Mouse (Mus musculus) left cerebral cortex, adult 11 months (tissue): ENCODE measurements at regions not wholly inside any gene's neighbourhood (a gene's known extent, or its start where the extent isn't known, plus 50 kb on each side); places are given as distances from the start of the nearest gene placed in this dataset.

Experiments used
- DNase-seq: peaks from one replicate; pipeline ENCODE4 v3.0.0; 2022; ENCODE audit warnings: low spot score

- DNase-seq: no peak
Observed at GRCm38 (mm10) chr3:65891594-65891993, 66.5 kb downstream of the Ccnl1 start.

GRCm38 (mm10) chr3:65891139-65891538, 66.9 kb downstream of the Ccnl1 start:
- DNase-seq: no peak

DNA sequence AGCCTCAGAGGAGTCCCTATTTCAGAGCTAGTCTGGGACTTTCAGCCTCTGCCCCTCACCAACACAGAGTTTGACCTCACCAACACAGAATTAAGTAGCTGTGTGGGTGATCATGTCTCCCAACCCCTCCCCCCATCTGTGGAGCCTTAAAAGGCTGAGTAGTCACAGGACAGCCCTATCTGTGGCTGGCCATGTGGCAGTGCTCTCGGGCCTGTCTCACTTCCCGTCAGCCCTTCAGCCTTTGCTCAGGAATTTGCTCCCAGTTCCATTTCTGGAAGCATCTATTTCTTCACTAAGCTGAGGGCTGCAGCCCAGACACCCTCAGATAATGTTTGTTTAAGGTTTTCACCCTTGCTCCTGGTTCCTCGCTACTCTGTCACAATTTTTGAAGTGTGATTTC, 69.1 kb downstream of the Ccnl1 start:
- no peak for DNase-seq

DNA sequence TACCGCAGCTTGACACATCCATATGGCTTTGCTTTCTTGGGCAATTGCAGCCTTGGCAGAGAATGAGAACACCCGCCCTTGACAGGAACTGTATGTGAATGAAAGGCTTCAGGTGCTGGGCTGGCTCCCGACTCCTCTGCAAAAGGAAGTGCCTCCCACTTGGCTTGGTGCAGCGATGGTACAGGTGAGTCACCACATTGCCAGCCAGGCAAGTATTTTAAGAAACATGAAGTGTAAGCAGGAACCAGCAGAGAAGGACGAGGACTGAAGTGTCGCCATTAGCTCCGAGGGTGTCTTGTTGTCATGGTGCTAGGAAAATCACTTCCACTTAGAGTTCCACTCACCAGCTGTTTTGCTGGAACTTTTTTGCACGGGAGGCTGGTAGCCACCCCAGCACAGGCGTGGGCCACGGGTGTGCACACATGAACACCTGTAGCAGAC, 73.5 kb downstream of the Ccnl1 start:
- DNase-seq: peak; percentile 49

DNA sequence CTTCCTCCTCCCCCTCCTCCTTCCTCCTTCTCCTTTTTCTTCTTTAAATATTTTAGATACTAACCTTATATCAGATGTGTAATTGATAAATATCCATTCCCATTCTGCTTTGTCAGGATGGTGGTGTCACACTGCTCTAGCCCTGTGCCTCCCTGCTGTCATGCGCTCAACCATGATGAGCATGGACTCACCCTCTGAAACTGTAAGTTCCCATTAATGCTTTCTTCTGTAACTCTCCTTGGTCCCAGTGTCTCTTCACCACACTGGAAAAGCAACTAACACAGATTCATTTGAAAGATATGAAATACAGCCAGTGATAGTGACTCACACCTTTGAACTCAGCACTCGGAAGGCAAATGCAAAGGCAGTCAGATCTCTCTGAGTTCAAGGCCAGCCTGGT, 75.9 kb downstream of the Ccnl1 start:
- DNase-seq: no peak
